Mouse (Mus musculus): ENCODE results near the gene Fnbp1.

DNA sequence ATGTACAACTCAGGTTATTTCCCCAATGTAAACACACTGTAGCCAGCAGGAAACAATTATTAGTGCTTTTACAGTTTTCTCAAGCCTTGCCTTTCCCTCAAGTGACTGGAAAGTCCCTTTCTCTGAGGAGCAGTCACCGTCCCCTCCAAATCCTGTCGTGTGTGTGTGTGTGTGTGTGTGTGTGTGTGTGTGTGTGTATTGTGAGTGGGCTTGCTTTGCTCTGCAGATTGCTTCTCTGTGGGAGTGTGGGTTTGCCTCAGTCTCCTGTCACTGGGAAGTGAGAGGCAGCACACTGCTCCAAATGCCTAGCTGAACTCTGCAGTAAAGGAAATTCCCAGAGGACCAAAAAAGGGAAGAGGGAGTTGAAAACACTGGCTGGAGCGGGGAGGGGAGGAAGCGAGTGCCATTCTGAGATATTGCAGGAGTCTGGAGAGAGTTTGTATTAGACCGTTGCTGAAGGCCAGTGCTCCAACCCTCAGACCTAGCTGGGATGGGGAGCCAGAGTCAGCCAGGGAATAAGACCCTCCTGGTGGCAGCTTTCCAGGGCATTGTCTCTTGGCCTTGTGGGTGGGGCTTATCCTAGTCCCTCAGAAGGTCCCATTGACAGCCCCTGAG, 23.1 kb upstream of the Fnbp1 start:
- TF ChIP-seq CTCF (IDR thresholded peaks at IDR 0.05; ENCODE audit: extremely low read depth, insufficient read depth, low read length) (no peak), POLR2A (IDR thresholded peaks at IDR 0.05; ENCODE audit: extremely low read depth, insufficient read depth, low read length) (no peak)

All from cortical plate, adult 2 months (tissue).